Mouse (Mus musculus) liver, embryonic 15.5 days (tissue): Measurements from ENCODE around the gene AF067061. TPM values are rescaled to one million over a fixed set of nuclear protein-coding genes. Genes with fewer than 3 reads are reported as not detected.

ENCODE experiments used
- ATAC-seq: fragments of 200-750 bp; cut with Nextera tagmentation; 2 replicates; pipeline ENCODE4 v1.8.0; 2017; ENCODE audit warnings: moderate number of reproducible peaks, mild to moderate bottlenecking, moderate library complexity; ENCODE audit not compliant: insufficient read depth
- H3K27ac ChIP-seq: fragments of 300-500 bp; sonication (generic); replicated peaks from 2 replicates; pipeline ENCODE4 v1.5.1; 2015; ENCODE audit warnings: mild to moderate bottlenecking, inconsistent platforms
- H3K27me3 ChIP-seq: fragments of 300-500 bp; sonication (generic); 2 replicates; pipeline ENCODE4 v1.6.1; 2015; ENCODE audit warnings: mild to moderate bottlenecking, inconsistent platforms
- H3K36me3 ChIP-seq: fragments of 300-500 bp; sonication (generic); replicated peaks from 2 replicates; pipeline ENCODE4 v1.6.1; 2015; ENCODE audit warnings: moderate library complexity, mild to moderate bottlenecking, inconsistent platforms
- H3K4me1 ChIP-seq: fragments of 300-500 bp; sonication (generic); replicated peaks from 2 replicates; pipeline ENCODE4 v1.6.1; 2015; ENCODE audit warnings: inconsistent platforms
- H3K4me2 ChIP-seq: fragments of 300-500 bp; sonication (generic); 2 replicates; pipeline ENCODE4 v1.6.1; 2015; ENCODE audit warnings: moderate library complexity, mild to moderate bottlenecking, inconsistent platforms
- H3K4me3 ChIP-seq: fragments of 300-500 bp; sonication (generic); replicated peaks from 2 replicates; pipeline ENCODE4 v1.5.1; 2015; ENCODE audit warnings: mild to moderate bottlenecking, inconsistent platforms
- H3K9ac ChIP-seq: fragments of 300-500 bp; sonication (generic); 2 replicates; pipeline ENCODE4 v1.6.1; 2015; ENCODE audit warnings: moderate library complexity, mild to moderate bottlenecking, inconsistent platforms
- H3K9me3 ChIP-seq: fragments of 300-500 bp; sonication (generic); replicated peaks from 2 replicates; pipeline ENCODE4 v1.6.1; 2016; ENCODE audit warnings: inconsistent platforms
- WGBS: fragments of 180-500 bp; shearing (Covaris S2); methylation state at CpG from one replicate; pipeline ENCODE4 v1.1.7; 2015; ENCODE audit warnings: mixed read lengths; ENCODE audit not compliant: insufficient replicate concordance; 5-methylcytosine and 5-hydroxymethylcytosine counted together
- polyA plus RNA-seq: library from polyadenylated mRNA; unstranded; fragments of >200 nt; fragmentation: Nextera tagmentation; extraction: Ambion mirVana; gene quantifications from 2 replicates; pipeline ENCODE4 v1.2.1, GENCODE M21; 2015

The AF067061 gene
- polyA plus RNA-seq, 1 experiment from 2014 or later = not detected

- no peak overlapping the region for H3K4me2 ChIP-seq
- H3K27me3 ChIP-seq = no peaks in the 10 kb centered on the region
- H3K4me1 ChIP-seq = no peaks in the 10 kb centered on the region
- H3K36me3 ChIP-seq = no peaks in the 10 kb centered on the region
- H3K27ac ChIP-seq = no peak overlapping the region
- WGBS = 81% methylated on average over 9 of the region's 9 CpGs
- no peaks in the 10 kb centered on the region for H3K9me3 ChIP-seq
- H3K9ac ChIP-seq = no peak overlapping the region
- ATAC-seq = no peak
- no peak overlapping the region for H3K4me3 ChIP-seq
Measured at GRCm38 (mm10) chr13:120278784-120279183, 15.9 kb downstream of the AF067061 start.

- 11% methylated on average over 1 of the region's 1 CpGs for WGBS
- H3K4me3 ChIP-seq = no peak overlapping the region
- no peaks in the 10 kb centered on the region for H3K36me3 ChIP-seq
- H3K9ac ChIP-seq = no peak overlapping the region
- no peaks in the 10 kb centered on the region for H3K9me3 ChIP-seq
- no peak for ATAC-seq
- no peak overlapping the region for H3K4me2 ChIP-seq
- no peaks in the 10 kb centered on the region for H3K4me1 ChIP-seq
- no peaks in the 10 kb centered on the region for H3K27me3 ChIP-seq
- no peak overlapping the region for H3K27ac ChIP-seq
Measured at GRCm38 (mm10) chr13:120299324-120299894, 36.5 kb downstream of the AF067061 start.

GRCm38 (mm10) chr13:120299991-120300442, 37.1 kb downstream of the AF067061 start, which contains the start of gene BC147527:
Gene BC147527, plus strand, starts transcription at chr13:120300392.
- H3K4me1 ChIP-seq = no peaks in the 10 kb centered on the region
- H3K9ac ChIP-seq = no peak within 1 kb of the TSS
- H3K27ac ChIP-seq = no peak within 1 kb of the TSS
- no peak within 1 kb of the TSS for H3K4me2 ChIP-seq
- ATAC-seq = no peak
- H3K4me3 ChIP-seq = no peak within 1 kb of the TSS
- H3K9me3 ChIP-seq = no peaks in the 10 kb centered on the region
- H3K36me3 ChIP-seq = no peaks in the 10 kb centered on the region
- H3K27me3 ChIP-seq = no peaks in the 10 kb centered on the region
- WGBS = 27% methylated on average over 2 of the region's 2 CpGs

GRCm38 (mm10) chr13:120300853-120301252, 37.9 kb downstream of the AF067061 start:
- ATAC-seq = no peak
- H3K27me3 ChIP-seq = no peaks in the 10 kb centered on the region

GRCm38 (mm10) chr13:120310749-120311148, 47.8 kb downstream of the AF067061 start:
- H3K27ac ChIP-seq = no peak overlapping the region
- no peaks in the 10 kb centered on the region for H3K9me3 ChIP-seq
- WGBS = 50% methylated on average over 4 of the region's 4 CpGs
- H3K9ac ChIP-seq = no peak overlapping the region
- H3K4me1 ChIP-seq = no peaks in the 10 kb centered on the region
- no peak overlapping the region for H3K4me3 ChIP-seq
- no peak for ATAC-seq
- no peaks in the 10 kb centered on the region for H3K27me3 ChIP-seq
- H3K36me3 ChIP-seq = no peaks in the 10 kb centered on the region
- H3K4me2 ChIP-seq = no peak overlapping the region

More at GRCm38 (mm10) chr13:120300853-120301252, 37.9 kb downstream of the AF067061 start:
- no peak overlapping the region for H3K27ac ChIP-seq
- no peak overlapping the region for H3K4me3 ChIP-seq
- no peaks in the 10 kb centered on the region for H3K4me1 ChIP-seq
- H3K4me2 ChIP-seq = no peak overlapping the region
- no peaks in the 10 kb centered on the region for H3K9me3 ChIP-seq
- WGBS = 59% methylated on average over 4 of the region's 4 CpGs
- no peak overlapping the region for H3K9ac ChIP-seq
- H3K36me3 ChIP-seq = no peaks in the 10 kb centered on the region

- H3K27ac ChIP-seq = no peak overlapping the region
- H3K27me3 ChIP-seq = no peaks in the 10 kb centered on the region
- 25% methylated on average over 14 of the region's 14 CpGs for WGBS
- no peaks in the 10 kb centered on the region for H3K9me3 ChIP-seq
- H3K4me3 ChIP-seq = no peak overlapping the region
- no peaks in the 10 kb centered on the region for H3K36me3 ChIP-seq
- H3K4me2 ChIP-seq = no peak overlapping the region
- no peak overlapping the region for H3K9ac ChIP-seq
- ATAC-seq = no peak
- no peaks in the 10 kb centered on the region for H3K4me1 ChIP-seq
Measured at GRCm38 (mm10) chr13:120313584-120313983, 50.7 kb downstream of the AF067061 start.

Other genes starting within 250 kb of the AF067061 start
- not detected in 2 replicates for gene Gm36079, start 236.1 kb upstream of the AF067061 start, polyA plus RNA-seq
- gene Gm21188, start 210.9 kb upstream of the AF067061 start, polyA plus RNA-seq = 0.35 and 0.43 TPM in 2 replicates
- not detected in 2 replicates for gene Gm20767, start 122.9 kb upstream of the AF067061 start, polyA plus RNA-seq
- not detected in 2 replicates for gene Gm21818, start 90.7 kb upstream of the AF067061 start, polyA plus RNA-seq
- not detected in 2 replicates for gene Gm21762, start 47.2 kb upstream of the AF067061 start, polyA plus RNA-seq
- gene Gm21731, start 24.0 kb upstream of the AF067061 start, polyA plus RNA-seq = not detected in 2 replicates
- 0.44 and 1.1 TPM in 2 replicates for gene BC147527, start 37.3 kb downstream of the AF067061 start, polyA plus RNA-seq
- not detected in 2 replicates for gene Tcstv3, start 53.8 kb downstream of the AF067061 start, polyA plus RNA-seq